Mouse (Mus musculus) lung, embryonic 15.5 days (tissue): ENCODE data around the gene Apbb1. TPM values are rescaled to one million over a fixed set of nuclear protein-coding genes. Genes with fewer than 3 reads are reported as not detected.

Experiments
- ATAC-seq: fragments of 200-750 bp; cut with Nextera tagmentation; 2 replicates; pipeline ENCODE4 v1.8.0; 2017; ENCODE audit warnings: moderate number of reproducible peaks, borderline replicate concordance; ENCODE audit not compliant: low FRiP score, low TSS enrichment; ENCODE audit errors: extremely low read depth
- H3K27ac ChIP-seq: fragments of 300-500 bp; sonication (generic); 2 replicates; pipeline ENCODE4 v1.5.1; 2015; ENCODE audit warnings: moderate library complexity, mild to moderate bottlenecking, inconsistent platforms
- H3K27me3 ChIP-seq: fragments of 300-500 bp; sonication (generic); 2 replicates; pipeline ENCODE4 v1.6.1; 2015; ENCODE audit warnings: inconsistent platforms
- H3K36me3 ChIP-seq: fragments of 300-500 bp; sonication (generic); 2 replicates; pipeline ENCODE4 v1.6.1; 2015; ENCODE audit warnings: inconsistent platforms
- H3K4me1 ChIP-seq: fragments of 300-500 bp; sonication (generic); 2 replicates; pipeline ENCODE4 v1.6.1; 2015; ENCODE audit warnings: inconsistent platforms
- H3K4me2 ChIP-seq: fragments of 300-500 bp; sonication (generic); 2 replicates; pipeline ENCODE4 v1.6.1; 2015; ENCODE audit warnings: inconsistent platforms, mild to moderate bottlenecking, moderate library complexity
- H3K4me3 ChIP-seq: fragments of 300-500 bp; sonication (generic); 2 replicates; pipeline ENCODE4 v1.5.1; 2015; ENCODE audit warnings: mild to moderate bottlenecking, inconsistent platforms
- H3K9ac ChIP-seq: fragments of 300-500 bp; sonication (generic); 2 replicates; pipeline ENCODE4 v1.6.1; 2015; ENCODE audit warnings: inconsistent platforms
- H3K9me3 ChIP-seq: fragments of 300-500 bp; sonication (generic); 2 replicates; pipeline ENCODE4 v1.6.1; 2016; ENCODE audit warnings: inconsistent platforms
- WGBS: fragments of 180-500 bp; shearing (Covaris S2); methylation state at CpG from one replicate; pipeline ENCODE4 v1.1.7; 2015; 5-methylcytosine and 5-hydroxymethylcytosine counted together
- polyA plus RNA-seq: library from polyadenylated mRNA; unstranded; fragments of >200 nt; fragmentation: Nextera tagmentation; extraction: Ambion mirVana; gene quantifications from 2 replicates; pipeline ENCODE4 v1.2.1, GENCODE M21; 2015

Gene Apbb1
- polyA plus RNA-seq, 1 experiment from 2014 or later: 47.8 TPM

- H3K27me3 ChIP-seq: no peaks in the 10 kb centered on the region
- 0 out of 2 replicates have a peak, but pooled peaks have one; percentile 31 for ATAC-seq
- no peak overlapping the region for H3K4me3 ChIP-seq
- H3K4me1 ChIP-seq: no peaks in the 10 kb centered on the region
- no peaks in the 10 kb centered on the region for H3K36me3 ChIP-seq
- no peaks in the 10 kb centered on the region for H3K9me3 ChIP-seq
- H3K4me2 ChIP-seq: no peak overlapping the region
- H3K27ac ChIP-seq: no peak overlapping the region
- WGBS: 3% methylated on average over 5 of the region's 5 CpGs
- no peak overlapping the region for H3K9ac ChIP-seq
Observed at GRCm38 (mm10) chr7:105515178-105515577, 66.3 kb downstream of the Apbb1 start.

DNA sequence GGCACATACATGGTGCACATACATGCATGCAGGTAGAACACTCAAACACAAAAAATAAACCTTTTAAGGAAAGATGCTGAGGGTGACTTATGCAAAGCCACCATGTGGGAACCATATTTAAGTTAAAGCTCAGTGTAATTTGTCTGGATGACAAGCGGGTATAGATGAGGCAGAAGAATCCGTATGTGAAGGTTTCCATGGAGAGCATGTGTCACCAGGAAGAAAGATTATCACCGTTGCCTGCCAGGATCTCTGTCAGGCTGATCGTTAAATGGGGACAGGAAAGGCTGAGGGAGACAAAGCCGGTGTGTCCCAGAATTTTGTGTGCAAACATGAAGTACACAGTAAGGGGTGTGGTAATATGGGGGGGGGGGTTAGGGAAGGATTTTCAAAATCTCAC lies 66.9 kb downstream of the Apbb1 start:
- Histone ChIP-seq H3K27ac (no peak overlapping the region), H3K4me2 (no peak overlapping the region), H3K9me3 (no peaks in the 10 kb centered on the region), H3K4me1 (no peaks in the 10 kb centered on the region), H3K9ac (no peak overlapping the region), H3K4me3 (no peak overlapping the region), H3K36me3 (no peaks in the 10 kb centered on the region), H3K27me3 (no peaks in the 10 kb centered on the region)
- no peak for ATAC-seq
- 41% methylated on average over 5 of the region's 5 CpGs for WGBS

GRCm38 (mm10) chr7:105513845-105514291 lies 67.6 kb downstream of the Apbb1 start:
- no peak overlapping the region for H3K4me3 ChIP-seq
- no peaks in the 10 kb centered on the region for H3K36me3 ChIP-seq
- H3K4me1 ChIP-seq: no peaks in the 10 kb centered on the region
- no peak overlapping the region for H3K4me2 ChIP-seq
- H3K9ac ChIP-seq: no peak overlapping the region
- no peaks in the 10 kb centered on the region for H3K9me3 ChIP-seq
- WGBS: 41% methylated on average over 5 of the region's 5 CpGs
- ATAC-seq: no peak
- no peak overlapping the region for H3K27ac ChIP-seq
- H3K27me3 ChIP-seq: no peaks in the 10 kb centered on the region

GRCm38 (mm10) chr7:105510143-105510542 lies 71.3 kb downstream of the Apbb1 start:
- H3K4me3 ChIP-seq: no peak overlapping the region
- H3K27ac ChIP-seq: no peak overlapping the region
- H3K4me2 ChIP-seq: no peak overlapping the region
- H3K4me1 ChIP-seq: no peaks in the 10 kb centered on the region
- WGBS: 74% methylated on average over 5 of the region's 5 CpGs
- H3K9me3 ChIP-seq: no peaks in the 10 kb centered on the region
- no peak overlapping the region for H3K9ac ChIP-seq
- no peaks in the 10 kb centered on the region for H3K36me3 ChIP-seq
- no peaks in the 10 kb centered on the region for H3K27me3 ChIP-seq
- no peak for ATAC-seq

Other genes starting within 250 kb of the Apbb1 start
- gene Olfr690, start 247.5 kb downstream of the Apbb1 start, polyA plus RNA-seq: not detected in 2 replicates
- not detected in 2 replicates for gene Olfr691, start 239.4 kb downstream of the Apbb1 start, polyA plus RNA-seq
- not detected in 2 replicates for gene Olfr692, start 213.4 kb downstream of the Apbb1 start, polyA plus RNA-seq
- not detected in 2 replicates for gene Gm5901, start 206.6 kb downstream of the Apbb1 start, polyA plus RNA-seq
- gene Fam160a2, start 181.6 kb downstream of the Apbb1 start, polyA plus RNA-seq: 40.3 and 41.0 TPM in 2 replicates
- gene Cnga4, start 177.1 kb downstream of the Apbb1 start, polyA plus RNA-seq: not detected in 2 replicates
- gene Cckbr, start 155.9 kb downstream of the Apbb1 start, polyA plus RNA-seq: 0.21 and 0.29 TPM in 2 replicates
- 106 and 110 TPM in 2 replicates for gene Cavin3, start 99.4 kb downstream of the Apbb1 start, polyA plus RNA-seq
- 36.9 and 40.0 TPM in 2 replicates for gene Smpd1, start 27.3 kb downstream of the Apbb1 start, polyA plus RNA-seq
- gene Hpx, start 18.5 kb upstream of the Apbb1 start, polyA plus RNA-seq: 1.1 and 2.4 TPM in 2 replicates
- 54.9 and 59.9 TPM in 2 replicates for gene Trim3, start 51.9 kb upstream of the Apbb1 start, polyA plus RNA-seq
- gene Timm10b, start 58.4 kb upstream of the Apbb1 start, polyA plus RNA-seq: 187 TPM in 2 replicates
- 77.3 and 79.1 TPM in 2 replicates for gene Arfip2, start 58.8 kb upstream of the Apbb1 start, polyA plus RNA-seq
- 33.8 and 34.3 TPM in 2 replicates for gene Gm45799, start 58.9 kb upstream of the Apbb1 start, polyA plus RNA-seq
- 1.1 TPM in 2 replicates for gene Dnhd1, start 69.2 kb upstream of the Apbb1 start, polyA plus RNA-seq
- 383 and 394 TPM in 2 replicates for gene Ilk, start 154.9 kb upstream of the Apbb1 start, polyA plus RNA-seq
- 39.6 and 41.4 TPM in 2 replicates for gene Rrp8, start 155.7 kb upstream of the Apbb1 start, polyA plus RNA-seq
- gene Taf10, start 162.7 kb upstream of the Apbb1 start, polyA plus RNA-seq: 131 and 136 TPM in 2 replicates
- gene Tpp1, start 170.6 kb upstream of the Apbb1 start, polyA plus RNA-seq: 73.4 and 78.8 TPM in 2 replicates
- 9.3 and 9.4 TPM in 2 replicates for gene Dchs1, start 206.0 kb upstream of the Apbb1 start, polyA plus RNA-seq
- gene Mrpl17, start 229.4 kb upstream of the Apbb1 start, polyA plus RNA-seq: 340 and 374 TPM in 2 replicates